Mouse (Mus musculus) gastrocnemius, postnatal 4 days (tissue): ENCODE measurements at regions not wholly inside any gene's neighbourhood (a gene's known extent, or its start where the extent isn't known, plus 50 kb on each side); places are given as distances from the start of the nearest gene placed in this dataset.
"Not testable (repeated sequence)": the region's sequence is repeated elsewhere in the genome, so short reads cannot be mapped to it uniquely, and the experiment has no call there.

Experiments used
- DNase-seq, 2 experiments: peaks; one replicate each; pipeline ENCODE4 v3.0.0; 2021 to 2022; ENCODE audit warnings: low spot score in 2 of 2, mixed read lengths in 2 of 2

GRCm38 (mm10) chr16:8246445-8246844, 178.5 kb downstream of the Tmem114 start:
- no peak for DNase-seq

DNA sequence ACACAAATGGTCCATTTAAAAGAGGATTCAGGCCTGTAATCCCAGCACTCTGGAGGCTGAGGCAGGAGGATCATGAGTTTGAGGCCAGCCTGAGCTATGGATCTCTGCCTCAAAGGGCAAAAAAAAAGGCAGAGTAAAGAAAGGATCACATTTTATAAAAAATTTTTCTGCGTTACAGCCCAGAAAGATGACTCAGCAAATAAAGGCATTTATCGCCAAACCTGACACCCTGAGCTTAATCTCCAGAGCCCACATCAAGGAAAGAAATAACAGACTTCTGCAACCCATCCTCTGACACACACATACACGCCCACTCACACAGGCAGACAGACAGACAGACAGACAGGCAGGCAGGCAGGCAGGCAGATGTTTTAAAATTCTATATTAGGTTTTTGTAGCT, 179.3 kb downstream of the Tmem114 start:
- no peak for DNase-seq

DNA sequence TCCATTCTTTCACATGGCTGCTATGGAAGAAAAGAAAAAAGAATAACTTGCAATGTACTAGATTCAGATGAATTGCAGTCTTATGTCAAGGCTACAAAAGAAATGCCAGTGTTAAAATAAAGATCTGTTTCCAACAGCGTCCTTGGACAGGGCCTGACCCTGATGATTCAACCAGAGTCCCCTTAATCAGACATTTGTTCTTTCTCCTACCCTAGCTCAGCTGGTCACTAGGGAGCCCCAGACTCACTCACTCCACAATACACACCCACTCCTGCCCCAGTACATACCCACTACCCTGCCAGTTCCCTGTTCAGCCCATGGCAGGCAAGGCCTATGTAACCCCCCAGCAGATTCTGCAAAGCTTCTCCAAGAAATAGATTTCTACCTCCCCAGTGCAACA, 190.6 kb downstream of the Tmem114 start:
- DNase-seq, result no peak

DNA sequence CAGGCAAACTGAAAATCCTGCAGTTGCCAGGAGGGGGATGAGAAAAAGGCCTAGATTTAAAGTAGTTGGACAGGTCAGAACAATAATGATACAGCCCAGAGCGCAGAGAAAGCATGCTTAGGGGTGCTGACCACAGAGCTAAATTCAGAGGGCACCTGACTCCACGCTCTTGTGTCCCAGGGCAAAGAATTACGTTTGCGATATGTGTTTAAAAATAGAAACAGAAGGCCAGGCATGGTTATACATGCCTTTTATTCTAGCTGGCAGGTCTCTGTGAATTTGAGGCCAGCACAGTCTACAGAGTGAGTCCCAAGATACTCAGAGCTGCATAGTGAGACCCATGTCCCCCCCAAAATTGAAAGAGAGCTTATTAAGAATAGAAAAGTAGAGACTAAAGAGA, 192.9 kb downstream of the Tmem114 start:
- DNase-seq, result no peak

- DNase-seq, result no peak
Observed at GRCm38 (mm10) chr16:8223625-8224300, 201.2 kb downstream of the Tmem114 start.

DNA sequence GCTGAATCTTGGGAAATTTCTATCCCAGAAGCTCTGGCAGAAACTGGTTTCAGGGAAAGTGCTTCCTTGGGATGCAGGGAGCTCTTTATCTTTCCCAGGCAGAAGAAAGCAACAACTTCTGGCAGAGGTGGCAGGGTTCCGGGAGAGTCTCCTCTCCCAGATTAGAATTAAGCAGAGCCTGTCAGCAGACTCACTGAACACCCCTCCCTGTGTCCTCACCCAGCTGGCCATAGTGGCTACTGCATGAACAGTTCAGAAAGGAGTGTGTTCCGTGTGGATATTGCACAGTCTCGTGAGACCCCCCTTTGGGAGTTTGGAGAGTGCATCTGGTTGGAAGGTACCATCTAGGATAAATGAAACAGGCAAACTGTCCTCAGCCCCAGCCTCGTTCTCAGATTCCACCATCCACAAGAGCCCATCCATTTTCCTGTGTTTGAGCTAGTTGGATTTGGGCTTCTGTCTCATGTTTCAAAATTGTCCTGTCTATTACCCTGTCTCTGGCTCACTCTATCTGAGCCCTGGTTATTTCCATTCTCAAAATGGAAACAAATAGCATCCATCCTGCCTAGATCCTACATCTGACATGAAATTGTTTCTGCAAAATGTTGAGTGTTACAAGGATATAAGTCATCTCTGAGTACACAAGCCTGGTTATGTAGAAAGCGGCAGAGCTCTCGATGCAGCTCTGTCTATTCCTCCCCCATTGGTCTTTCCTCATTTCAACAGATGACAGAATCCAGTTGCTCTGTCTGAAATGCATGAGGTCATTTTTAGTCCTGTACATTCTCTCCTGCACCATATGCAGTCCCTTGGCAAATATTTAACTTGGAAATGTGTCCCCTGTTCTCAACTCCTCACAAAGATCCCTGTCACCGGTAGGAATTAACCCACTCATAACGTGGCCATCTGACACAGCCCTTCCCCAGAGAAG, 216.4 kb downstream of the Tmem114 start:
- peak in 1 of 2 experiments; percentile 20 for DNase-seq

DNA sequence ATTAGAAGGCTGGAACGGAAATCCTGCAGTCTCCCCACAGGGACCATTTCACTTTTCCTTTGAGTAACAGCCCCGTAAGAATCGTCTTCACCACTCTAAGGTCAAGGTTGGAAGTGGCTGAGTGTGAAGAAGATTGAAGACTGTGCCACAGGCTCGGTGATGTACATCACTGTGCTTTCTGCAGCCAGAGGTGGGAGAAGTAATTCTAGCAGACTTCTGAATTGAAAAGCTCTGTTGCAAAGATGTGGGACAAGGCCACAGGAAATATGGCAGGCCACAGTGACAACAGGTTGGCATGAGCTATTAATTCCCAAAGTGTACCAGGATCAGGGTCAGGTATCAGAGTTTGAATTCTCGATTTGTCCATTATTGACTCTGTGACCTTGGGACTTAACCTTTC, 219.9 kb downstream of the Tmem114 start:
- no peak for DNase-seq

DNA sequence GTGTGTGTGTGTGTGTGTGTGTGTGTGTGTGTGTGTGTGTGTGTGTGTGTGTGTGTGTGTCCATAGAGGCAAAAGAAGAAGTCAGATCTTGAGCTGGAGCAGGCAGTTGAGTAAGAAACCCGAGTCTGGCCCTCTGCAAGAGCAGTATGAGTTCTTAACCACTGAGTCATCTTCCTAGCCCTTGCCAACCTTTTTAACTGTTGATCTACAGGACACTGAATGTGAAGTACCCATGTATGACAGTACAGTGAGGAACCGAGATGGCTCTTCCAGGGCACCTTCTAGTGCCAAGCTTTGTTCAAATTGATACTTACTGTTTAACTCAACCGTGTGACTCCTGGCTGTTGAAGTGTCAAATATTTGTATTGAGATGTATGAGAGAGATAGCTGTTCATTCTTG, 223.6 kb downstream of the Tmem114 start:
- DNase-seq, result no peak

DNA sequence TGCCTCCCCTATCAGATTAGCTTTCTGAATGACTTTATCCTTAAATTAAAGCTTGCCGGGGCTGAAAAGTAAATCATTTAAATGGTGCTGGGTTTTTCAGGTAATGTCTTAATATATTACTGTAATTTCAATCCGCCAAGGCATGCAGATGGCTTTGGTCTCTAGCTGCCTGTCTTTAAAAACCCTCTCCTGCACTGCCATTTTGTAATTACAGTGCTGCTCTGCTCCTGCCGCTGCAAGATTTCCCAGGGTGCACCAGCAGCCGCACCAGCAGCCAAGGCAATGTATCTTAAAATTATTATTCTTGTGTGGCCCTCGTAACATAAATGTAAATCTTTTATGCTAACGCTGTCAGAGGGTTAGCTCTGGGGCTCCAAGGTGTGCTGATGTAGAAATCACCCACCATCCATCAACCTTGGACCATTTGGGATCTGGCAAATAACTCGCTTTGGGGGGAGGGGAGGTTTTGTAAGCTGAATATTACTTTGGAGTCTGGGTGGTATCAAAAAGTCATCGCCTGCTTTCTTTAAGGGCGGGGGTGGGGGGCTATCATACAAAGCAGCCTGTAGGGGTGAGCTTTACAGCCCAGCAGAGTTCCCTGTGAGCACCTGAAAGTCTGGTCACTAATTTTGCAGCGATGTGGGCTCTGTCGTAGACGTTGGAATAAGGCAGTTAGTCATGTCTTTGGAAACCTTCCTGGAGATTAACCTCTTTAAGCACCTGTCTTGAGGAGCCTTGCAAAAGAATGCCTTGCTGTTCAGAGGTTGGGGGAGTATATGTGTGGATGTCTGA, 226.0 kb downstream of the Tmem114 start:
- DNase-seq, result no peak

DNA sequence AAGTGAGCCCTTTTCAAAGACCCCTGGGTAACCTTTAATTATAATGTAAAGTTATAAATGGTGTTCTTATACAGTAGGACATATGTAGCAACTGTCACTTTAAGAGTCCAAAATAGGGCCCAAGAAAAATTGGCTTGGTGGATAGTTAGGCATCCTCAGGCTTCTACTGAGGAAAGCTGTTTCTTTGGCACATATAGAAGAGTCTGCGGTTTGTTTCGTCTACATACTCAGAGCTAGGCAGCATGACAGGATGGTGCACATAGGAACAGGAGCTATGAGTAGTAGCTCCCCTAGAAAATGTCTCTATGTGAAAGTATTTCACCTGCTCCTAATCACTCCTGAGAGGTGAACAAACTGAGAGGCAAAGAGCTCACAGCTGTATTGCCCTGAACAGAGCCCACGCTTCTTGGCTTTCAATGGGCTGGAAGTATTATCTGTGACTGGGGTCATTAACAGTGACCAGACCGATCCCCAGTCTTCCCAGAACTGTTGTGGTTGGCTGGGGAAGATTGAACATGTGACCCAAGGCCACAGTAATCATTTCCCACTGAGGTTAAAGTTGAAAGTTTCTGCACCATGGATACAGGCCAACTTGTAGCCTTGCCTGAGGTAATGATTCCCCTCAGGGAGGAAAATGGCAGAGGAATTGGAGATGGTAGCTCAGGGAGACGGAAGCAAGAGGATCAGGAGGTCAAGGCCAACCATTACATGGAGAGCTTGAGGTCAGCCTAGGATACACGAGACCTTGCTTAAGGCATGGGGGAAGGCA, 235.3 kb downstream of the Tmem114 start:
- no peak for DNase-seq

DNA sequence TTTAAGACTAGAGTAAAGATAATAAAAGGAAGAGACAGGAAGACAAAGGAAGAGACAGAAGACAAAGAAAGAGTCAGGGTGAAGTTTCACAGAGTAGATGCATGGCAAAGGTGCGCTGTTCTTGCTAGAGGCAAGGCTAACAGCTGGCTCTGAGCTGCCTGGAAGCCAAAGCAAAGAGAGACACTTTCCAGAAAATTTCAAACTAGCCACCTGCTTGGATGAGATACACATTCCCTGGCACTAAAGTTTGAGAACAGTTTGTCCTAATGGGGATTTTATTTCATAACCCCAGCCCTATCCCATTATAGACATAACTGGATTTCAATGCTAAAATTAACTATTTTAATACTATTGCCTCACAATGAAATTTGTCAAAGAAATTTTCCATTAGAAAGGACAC, 235.9 kb downstream of the Tmem114 start:
- DNase-seq, result no peak

DNA sequence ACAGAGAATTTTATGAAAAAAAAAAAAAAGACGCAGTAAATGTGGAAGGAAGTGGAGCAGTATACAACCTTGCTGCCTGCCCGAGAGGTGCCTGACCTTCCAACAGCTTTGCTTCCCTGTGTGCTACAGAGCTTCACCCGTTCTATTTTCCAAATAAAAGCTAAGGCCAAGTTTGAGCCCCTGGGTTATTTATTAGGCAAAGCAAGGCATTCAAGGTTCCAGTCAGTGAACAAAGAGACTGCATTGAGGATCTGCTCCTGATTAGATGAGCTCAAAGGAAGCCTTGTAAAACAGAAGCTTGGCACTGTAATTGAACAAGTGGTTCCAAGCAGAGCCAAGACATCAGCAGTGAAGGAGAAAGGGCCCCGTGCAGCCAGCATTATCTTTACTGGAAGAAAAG, 236.4 kb downstream of the Tmem114 start:
- DNase-seq, result no peak

DNA sequence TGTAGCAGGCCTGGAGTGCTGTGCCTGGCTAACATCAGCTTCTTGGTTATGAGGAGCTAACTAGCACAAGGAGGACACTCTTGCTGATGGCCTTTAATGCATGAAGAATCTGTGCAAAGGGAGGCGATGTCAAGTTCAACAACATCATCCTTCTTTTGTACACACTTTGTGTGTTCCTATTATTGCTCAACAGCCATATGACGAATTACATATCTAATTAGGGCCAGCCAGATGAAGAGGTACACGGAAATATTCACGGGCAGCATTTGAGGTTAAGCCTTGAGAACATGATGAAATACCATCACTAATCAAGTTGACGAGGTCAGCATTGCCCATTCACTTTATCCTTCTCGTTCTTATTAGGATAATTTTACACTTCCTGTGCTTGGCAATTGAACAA, 240.2 kb downstream of the Tmem114 start:
- no peak for DNase-seq

DNA sequence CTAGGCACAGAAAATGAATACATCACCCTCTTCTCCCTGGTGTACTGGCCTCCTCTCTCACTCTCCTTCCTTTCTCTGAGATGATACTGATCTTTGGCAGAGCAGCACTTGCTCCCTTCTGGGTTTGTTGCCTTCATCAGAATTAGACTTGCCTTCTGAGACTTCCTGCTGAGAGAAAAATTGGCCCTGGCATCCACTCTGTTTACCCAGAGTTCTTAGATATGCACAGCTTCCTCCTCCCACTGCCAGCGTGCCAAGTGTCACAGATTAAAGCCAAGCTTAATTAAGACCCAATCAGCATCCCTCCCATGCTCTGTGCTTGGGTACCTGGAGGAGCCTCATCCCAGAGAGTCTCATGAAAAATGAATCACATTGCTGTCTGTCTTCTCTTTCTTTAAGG, 246.0 kb downstream of the Tmem114 start:
- DNase-seq, result no peak

GRCm38 (mm10) chr16:8177226-8177625, 247.7 kb downstream of the Tmem114 start:
- not testable (repeated sequence) for DNase-seq

DNA sequence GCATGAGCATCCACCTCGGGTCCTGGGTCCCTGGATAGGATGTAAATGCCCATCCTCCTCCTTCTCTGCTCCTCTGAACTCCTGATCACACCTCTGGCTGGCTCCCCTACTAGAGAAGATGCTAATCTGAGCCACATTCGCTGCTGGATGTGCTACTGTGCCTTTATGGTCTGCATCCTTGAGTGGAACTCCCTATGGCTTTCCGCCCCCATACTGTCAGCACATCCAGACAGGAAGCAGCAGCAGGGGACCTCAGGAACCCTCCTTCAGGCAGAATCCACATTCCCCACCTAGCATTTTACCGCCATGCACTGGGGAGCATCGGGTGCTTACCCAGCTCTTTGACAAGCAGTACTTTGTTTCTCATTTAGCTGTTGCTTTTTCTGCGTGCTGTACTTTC, 248.8 kb downstream of the Tmem114 start:
- DNase-seq, result no peak
